Mouse (Mus musculus) CD4-positive helper T cell, adult 2 months (primary cell): Measurements from ENCODE around the gene Klhl8.
A peak's percentile ranks its signal among the peaks of the same experiment; 100 is the strongest.

Source experiments
- DNase-seq: peaks from one replicate; pipeline ENCODE4 v3.0.0-alpha.2; 2012; ENCODE audit warnings: low read depth, missing footprints, low spot score

Klhl8 gene

DNA sequence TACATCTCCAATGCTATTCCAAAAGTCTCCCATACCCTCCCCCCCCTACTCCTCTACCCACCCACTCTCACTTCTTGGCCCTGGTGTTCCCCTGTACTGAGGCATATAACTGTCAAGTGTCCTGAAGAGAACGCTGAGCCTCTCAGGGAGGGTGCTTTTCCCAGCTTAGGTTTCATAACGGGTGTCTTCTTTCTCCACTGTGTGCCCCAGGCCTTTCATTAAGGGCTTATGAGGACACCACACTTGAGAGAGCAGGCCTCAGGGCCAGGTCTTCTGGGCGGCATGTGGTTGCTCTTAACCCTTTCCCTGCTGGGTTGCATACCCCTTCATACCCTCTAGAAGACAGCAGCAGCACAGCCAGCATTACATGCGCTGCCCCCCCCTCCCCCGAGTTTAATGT lies 64.5 kb downstream of the Klhl8 start:
- DNase-seq: no peak

- no peak for DNase-seq
Observed at GRCm38 (mm10) chr5:103846154-103846551, 64.9 kb downstream of the Klhl8 start.

DNA sequence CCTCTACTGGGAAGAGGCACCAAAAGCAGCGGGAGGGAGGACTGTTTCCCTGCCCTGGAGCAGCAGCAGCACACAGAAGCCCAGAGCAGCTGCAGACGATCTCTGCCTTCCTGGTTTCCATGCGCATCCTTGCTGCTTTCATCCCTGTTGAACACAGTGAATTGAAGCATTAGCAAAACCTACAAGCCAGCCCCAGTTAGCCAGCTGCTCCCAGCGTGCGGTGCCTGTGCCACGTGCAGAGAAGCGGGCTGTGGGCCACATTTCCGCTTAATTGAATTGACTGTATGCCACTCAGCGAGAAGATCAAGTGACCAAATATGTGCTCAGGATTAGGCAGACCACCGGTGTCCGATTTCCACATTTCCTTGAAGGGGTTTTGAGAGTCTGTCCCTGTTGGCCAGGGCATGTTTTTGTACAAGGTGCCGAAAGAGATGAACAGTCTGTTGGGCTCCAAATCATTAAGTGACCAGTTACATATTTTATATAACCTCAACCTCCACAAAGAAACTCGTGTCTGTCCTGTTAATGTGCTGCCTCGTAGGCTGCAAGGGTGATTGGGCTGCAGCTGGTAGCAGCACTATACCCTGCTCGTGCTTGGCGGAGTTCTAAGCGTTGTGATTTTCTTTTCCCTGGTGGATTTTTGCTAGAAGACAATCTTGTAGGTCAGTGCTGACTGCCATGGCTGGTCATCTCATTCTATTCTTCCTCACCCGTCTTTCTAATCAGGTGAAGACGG lies 65.5 kb downstream of the Klhl8 start:
- DNase-seq: no peak

- DNase-seq: no peak
Observed at GRCm38 (mm10) chr5:103843938-103844337, 67.1 kb downstream of the Klhl8 start.

DNA sequence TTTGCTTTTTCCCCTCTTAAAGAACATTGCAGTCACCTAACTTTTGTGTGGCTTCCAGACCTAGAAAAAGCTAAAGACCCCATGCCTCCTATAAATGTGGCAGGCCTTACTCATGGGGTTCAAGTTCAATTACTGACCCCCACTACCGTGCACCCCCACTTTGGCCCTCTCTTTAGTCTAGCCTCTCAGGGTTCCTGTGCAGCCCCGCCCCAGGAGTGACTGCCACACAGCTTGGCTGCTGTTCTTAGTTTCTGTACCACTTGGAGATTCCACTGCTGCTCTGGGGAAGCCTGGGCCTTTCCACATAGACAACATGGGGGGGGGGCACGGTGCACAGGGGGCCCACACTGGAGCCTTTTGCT lies 71.8 kb downstream of the Klhl8 start:
- no peak for DNase-seq

GRCm38 (mm10) chr5:103838550-103839264 lies 72.4 kb downstream of the Klhl8 start:
- no peak for DNase-seq

- no peak for DNase-seq
Observed at GRCm38 (mm10) chr5:103836148-103836784, 74.8 kb downstream of the Klhl8 start.

GRCm38 (mm10) chr5:103835471-103836147 lies 75.5 kb downstream of the Klhl8 start:
- no peak for DNase-seq

GRCm38 (mm10) chr5:103830886-103831285 lies 80.2 kb downstream of the Klhl8 start:
- DNase-seq: no peak

GRCm38 (mm10) chr5:103829158-103829557 lies 81.9 kb downstream of the Klhl8 start:
- no peak for DNase-seq

- DNase-seq: no peak
Observed at GRCm38 (mm10) chr5:103828729-103829128, 82.3 kb downstream of the Klhl8 start.

DNA sequence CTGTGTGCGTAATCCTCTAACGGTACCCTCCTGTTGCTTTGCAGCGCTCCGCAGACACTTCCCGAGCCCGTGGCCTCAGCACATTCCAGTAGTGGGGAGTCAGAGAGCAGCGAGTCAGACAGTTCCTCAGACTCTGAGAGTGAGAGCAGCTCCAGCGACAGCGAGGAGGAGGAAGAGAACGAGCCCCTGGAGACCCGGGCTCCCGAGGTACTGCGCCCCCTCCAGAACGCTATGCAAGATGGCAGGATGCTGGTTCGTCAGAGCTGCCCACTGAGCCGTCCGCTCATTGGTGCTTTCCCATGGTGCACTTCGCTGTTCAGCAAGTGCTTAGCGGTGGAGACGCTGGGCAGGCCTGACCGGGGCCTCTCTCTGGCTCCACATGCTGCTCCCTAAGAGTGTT lies 82.8 kb downstream of the Klhl8 start:
- no peak for DNase-seq

GRCm38 (mm10) chr5:103822949-103823348 lies 88.1 kb downstream of the Klhl8 start:
- no peak for DNase-seq

GRCm38 (mm10) chr5:103821500-103822298 lies 89.4 kb downstream of the Klhl8 start:
- DNase-seq: no peak

DNA sequence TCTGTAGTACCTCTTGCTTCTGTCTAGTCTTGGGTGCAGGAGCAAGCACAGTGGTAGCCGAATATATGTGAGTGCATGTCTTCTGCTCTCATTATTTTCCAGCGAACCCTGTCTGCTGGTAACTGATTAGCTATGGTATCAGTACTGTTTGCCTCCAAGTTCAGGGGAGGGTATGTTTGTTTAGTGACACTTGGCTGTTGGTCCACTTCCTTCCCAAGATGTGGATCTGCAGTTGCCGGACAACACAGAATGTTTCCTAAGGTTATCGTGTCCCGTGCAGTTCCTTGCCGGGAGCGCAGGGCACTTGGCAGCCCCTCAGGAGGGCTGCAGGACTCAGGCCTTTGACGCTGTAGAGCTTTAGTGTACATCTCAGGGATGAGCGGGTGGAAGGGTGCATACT lies 90.0 kb downstream of the Klhl8 start:
- no peak for DNase-seq

DNA sequence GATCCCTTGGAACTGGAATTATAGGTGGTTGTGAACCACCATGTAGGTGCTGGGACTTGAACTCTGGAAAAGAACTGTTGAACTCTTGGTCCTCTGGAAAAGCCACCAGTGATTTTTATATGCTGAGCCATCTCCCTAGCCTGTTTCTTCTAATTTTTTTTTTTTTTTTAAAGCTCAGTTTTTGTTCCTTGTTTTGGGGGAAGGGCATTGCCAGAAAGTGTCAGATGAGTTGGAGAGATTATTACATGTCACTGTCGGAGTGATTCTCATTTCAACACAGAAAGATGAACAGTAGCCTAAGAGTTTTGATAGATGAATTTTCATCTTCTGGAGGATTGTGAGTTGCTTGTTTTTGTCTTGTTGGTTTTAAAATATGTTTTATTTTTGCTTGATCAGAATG lies 91.4 kb downstream of the Klhl8 start:
- DNase-seq: no peak

DNA sequence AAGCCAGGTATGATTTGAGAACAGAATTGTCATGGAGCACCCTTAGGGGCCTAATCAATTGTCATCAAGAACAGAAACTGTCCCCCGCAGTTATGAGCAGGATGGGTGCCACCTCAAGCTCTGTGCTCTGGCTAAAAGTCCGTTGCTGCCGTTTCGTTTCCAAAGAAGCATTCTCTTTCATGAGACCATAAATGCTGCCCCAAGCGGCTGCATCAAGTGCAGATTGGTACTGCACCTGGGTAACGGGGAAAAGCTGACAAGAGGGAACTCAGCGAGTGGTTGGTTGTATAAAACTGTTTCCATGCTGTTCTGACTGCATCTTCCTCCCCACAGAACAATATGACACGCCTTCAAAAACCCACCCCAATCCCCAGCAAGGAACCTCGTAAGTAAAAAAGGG lies 92.5 kb downstream of the Klhl8 start:
- no peak for DNase-seq

DNA sequence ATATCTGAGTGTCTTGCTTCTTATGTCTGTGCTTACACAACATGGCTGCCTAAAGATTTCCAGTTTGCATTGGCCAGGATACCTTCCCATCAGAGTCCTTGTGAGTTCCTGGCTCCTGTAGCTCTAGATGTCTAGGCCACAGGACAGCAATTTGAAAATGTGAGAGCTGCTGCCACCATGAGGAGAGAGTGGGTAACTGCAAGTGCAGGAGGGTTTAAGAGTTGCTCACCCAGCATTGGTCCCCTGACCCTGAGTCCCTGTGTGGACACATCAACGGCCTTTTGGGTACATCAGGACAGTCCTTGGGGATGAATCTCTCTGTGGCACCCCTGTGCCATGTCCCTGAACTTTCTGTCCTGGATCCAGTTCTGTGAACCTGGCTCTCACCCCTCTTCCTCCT lies 93.3 kb downstream of the Klhl8 start:
- DNase-seq: peak; percentile 73

DNA sequence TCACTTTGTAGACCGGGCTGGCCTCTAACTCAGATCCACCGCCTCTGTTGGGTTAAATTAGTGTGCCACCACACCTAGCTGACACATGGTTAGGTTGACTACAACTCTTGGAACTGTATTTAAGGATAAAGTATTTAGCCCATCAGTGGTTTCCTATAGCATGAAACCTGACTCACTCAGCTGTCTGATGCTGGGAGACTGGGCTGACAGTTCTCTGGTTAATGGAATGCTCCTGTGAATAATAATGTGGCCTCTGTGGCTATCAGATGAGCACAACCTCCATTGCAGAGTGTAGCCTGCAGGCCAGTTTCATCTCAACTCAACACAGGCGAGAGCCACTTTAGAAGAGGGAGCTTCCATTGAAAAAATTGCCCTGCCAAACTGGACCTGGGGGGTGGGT lies 94.3 kb downstream of the Klhl8 start:
- no peak for DNase-seq

- DNase-seq: no peak
Observed at GRCm38 (mm10) chr5:103815249-103815617, 95.8 kb downstream of the Klhl8 start.

GRCm38 (mm10) chr5:103814551-103815248 lies 96.4 kb downstream of the Klhl8 start:
- no peak for DNase-seq
